In the genomic region with DNA sequence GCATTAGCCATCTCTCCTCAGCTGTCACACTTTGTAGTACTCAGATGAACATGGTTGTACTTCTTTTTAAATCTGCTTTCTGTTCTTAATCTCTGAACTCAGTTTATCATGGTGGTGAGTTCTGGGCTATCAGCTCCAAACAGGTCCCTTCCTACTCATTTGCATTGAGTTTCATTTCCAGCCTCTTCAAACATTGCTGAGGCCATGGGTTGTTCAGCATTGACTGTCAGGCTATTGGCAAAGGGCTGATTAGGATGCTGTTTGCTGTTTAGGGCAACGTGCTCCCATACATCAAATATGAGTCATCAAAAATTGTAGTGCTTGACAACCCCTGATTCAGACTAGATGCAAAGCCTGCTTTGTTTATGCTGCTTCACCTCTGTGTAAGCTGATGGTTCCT, we compare ENCODE assay signal across 25 mouse cellular contexts.
DNase-seq lines count a peak whose midpoint lies in the region; ATAC-seq and TF ChIP-seq lines count a peak whose summit lies in the region.
"Had no signal": no experiment of that assay in that cellular context is flagged by ENCODE, and none has a peak within 500 bp of the region (broad histone marks: within the 10 kb centered on the region; RNA-seq: fewer than 3 reads in every experiment).

No protein-coding gene starts in this region.

- no peak for TF ChIP-seq CTCF in midbrain, postnatal 0 days (IDR thresholded peaks at IDR 0.05)

- no peak for ATAC-seq in midbrain, embryonic 11.5 days (ENCODE audit: low FRiP score)
- no peak for ATAC-seq in midbrain, postnatal 0 days (ENCODE audit: low FRiP score)
- peak; percentile 27; the same call in 1 of the 2 replicates for ATAC-seq in common myeloid progenitor, adult 5-6 weeks (replicated peaks; ENCODE audit: low read depth, poor library complexity, severe bottlenecking)
- ATAC-seq in megakaryocyte progenitor cell, adult 5-6 weeks (replicated peaks; ENCODE audit: poor library complexity) = peak; percentile 66
- no peak for ATAC-seq in hindbrain, embryonic 13.5 days (ENCODE audit: low FRiP score)
- ATAC-seq in erythroblast, adult 5-6 weeks (replicated peaks; ENCODE audit: low FRiP score, poor library complexity, severe bottlenecking) = no peak
- ATAC-seq: activated CD4-positive, CD25-positive, alpha-beta regulatory T cell, adult 4 months; forebrain, embryonic 14.5 days; Patski had no signal

- no peak overlapping the region for H3K27ac ChIP-seq in midbrain, embryonic 11.5 days (ENCODE audit: low read depth, low read length)
- H3K27ac ChIP-seq in midbrain, postnatal 0 days (ENCODE audit: low read depth, low read length) = no peak overlapping the region
- H3K27ac ChIP-seq in hindbrain, embryonic 13.5 days = no peak overlapping the region
- H3K27ac ChIP-seq: embryonic facial prominence, embryonic 10.5 days; forebrain, embryonic 10.5 days; gastrocnemius, adult 2 months; heart, embryonic 10.5 days; hindbrain, embryonic 12.5 days had no signal

- H3K4me2 ChIP-seq in midbrain, embryonic 11.5 days = no peak overlapping the region
- no peak overlapping the region for H3K4me2 ChIP-seq in midbrain, postnatal 0 days (ENCODE audit: low read depth, low read length, poor library complexity, severe bottlenecking)
- H3K4me2 ChIP-seq in hindbrain, embryonic 13.5 days = no peak overlapping the region
- H3K4me2 ChIP-seq: hindbrain, embryonic 12.5 days had no signal

- no peaks in the 10 kb centered on the region for H3K9me3 ChIP-seq in midbrain, embryonic 11.5 days (ENCODE audit: control insufficient read depth, low read length)
- H3K9me3 ChIP-seq in midbrain, postnatal 0 days (ENCODE audit: low read length) = no peaks in the 10 kb centered on the region
- H3K9me3 ChIP-seq in hindbrain, embryonic 13.5 days = no peaks in the 10 kb centered on the region
- H3K9me3 ChIP-seq: embryonic facial prominence, embryonic 10.5 days; forebrain, embryonic 10.5 days; G1E; heart, embryonic 10.5 days; hindbrain, embryonic 12.5 days had no signal

- 0 out of 2 replicates have a peak, but pooled peaks cover 3% of the 10 kb centered on the region for H3K36me3 ChIP-seq in midbrain, embryonic 11.5 days (ENCODE audit: control insufficient read depth, insufficient read depth, low read length)
- peaks cover 7% of the 10 kb centered on the region for H3K36me3 ChIP-seq in midbrain, postnatal 0 days (ENCODE audit: insufficient read depth, low read length)
- peaks cover 46% of the 10 kb centered on the region for H3K36me3 ChIP-seq in hindbrain, embryonic 13.5 days

- H3K9ac ChIP-seq in midbrain, embryonic 11.5 days (ENCODE audit: low read length) = no peak overlapping the region
- no peak overlapping the region for H3K9ac ChIP-seq in midbrain, postnatal 0 days (replicated peaks; ENCODE audit: low read length, poor library complexity, severe bottlenecking)
- no peak overlapping the region for H3K9ac ChIP-seq in hindbrain, embryonic 13.5 days
- H3K9ac ChIP-seq: hindbrain, embryonic 12.5 days had no signal

- no peaks in the 10 kb centered on the region for H3K4me1 ChIP-seq in midbrain, embryonic 11.5 days (ENCODE audit: control insufficient read depth, insufficient read depth, low read length)
- H3K4me1 ChIP-seq in midbrain, postnatal 0 days (ENCODE audit: insufficient read depth, low read length) = no peaks in the 10 kb centered on the region
- H3K4me1 ChIP-seq in hindbrain, embryonic 13.5 days (replicated peaks) = no peaks in the 10 kb centered on the region
- H3K4me1 ChIP-seq: embryonic facial prominence, embryonic 10.5 days; forebrain, embryonic 10.5 days; heart, embryonic 10.5 days; hindbrain, embryonic 12.5 days had no signal

- WGBS in midbrain, embryonic 11.5 days = 90% methylated on average over 1 of the region's 1 CpGs
- 100% methylated on average over 1 of the region's 1 CpGs for WGBS in midbrain, postnatal 0 days
- 95% methylated on average over 1 of the region's 1 CpGs for WGBS in hindbrain, embryonic 13.5 days

- intact Hi-C loops in left cerebral cortex, postnatal 4 days (cut with DNase I) = no loop called here

- no peak overlapping the region for H3K4me3 ChIP-seq in midbrain, embryonic 11.5 days (ENCODE audit: low read depth, low read length)
- H3K4me3 ChIP-seq in midbrain, postnatal 0 days (ENCODE audit: low read depth, low read length) = no peak overlapping the region
- no peak overlapping the region for H3K4me3 ChIP-seq in hindbrain, embryonic 13.5 days
- H3K4me3 ChIP-seq: embryonic facial prominence, embryonic 10.5 days; erythroblast, embryonic 14.5 days; forebrain, embryonic 10.5 days; gastrocnemius, adult 2 months; heart, embryonic 10.5 days; hindbrain, embryonic 12.5 days had no signal

- peak; percentile 17 for DNase-seq in midbrain, embryonic 11.5 days (ENCODE audit: low spot score, missing footprints)
- DNase-seq in midbrain, postnatal 0 days (ENCODE audit: low spot score) = no peak
- DNase-seq in left cerebral cortex, postnatal 4 days = no peak
- DNase-seq: adrenal gland, postnatal 14 days; cerebellum, adult 11-12 months; cerebellum, adult 9-10 months; cerebellum, postnatal 25 days; gastrocnemius, adult 2 months; gastrocnemius, postnatal 25 days; heart, adult 11 months; heart, postnatal 10 days; heart, postnatal 4 days had no signal

- H3K27me3 ChIP-seq in midbrain, embryonic 11.5 days (ENCODE audit: control insufficient read depth, insufficient read depth, low read length) = no peaks in the 10 kb centered on the region
- no peaks in the 10 kb centered on the region for H3K27me3 ChIP-seq in midbrain, postnatal 0 days (ENCODE audit: insufficient read depth, low read length)
- H3K27me3 ChIP-seq in hindbrain, embryonic 13.5 days = no peaks in the 10 kb centered on the region
- H3K27me3 ChIP-seq: hindbrain, embryonic 12.5 days; Patski had no signal

Comparison
In these comparisons a context has a peak if more than half of its experiments do, and no peak if none do; other contexts are left out.
1. ATAC-seq: peak in common myeloid progenitor, adult 5-6 weeks (single experiment) and megakaryocyte progenitor cell, adult 5-6 weeks (single experiment); none in midbrain, embryonic 11.5 days (single experiment), midbrain, postnatal 0 days (single experiment), hindbrain, embryonic 13.5 days (single experiment) and erythroblast, adult 5-6 weeks (single experiment).